Comparison of ENCODE assay signal across 8 mouse cellular contexts in the genomic region with DNA sequence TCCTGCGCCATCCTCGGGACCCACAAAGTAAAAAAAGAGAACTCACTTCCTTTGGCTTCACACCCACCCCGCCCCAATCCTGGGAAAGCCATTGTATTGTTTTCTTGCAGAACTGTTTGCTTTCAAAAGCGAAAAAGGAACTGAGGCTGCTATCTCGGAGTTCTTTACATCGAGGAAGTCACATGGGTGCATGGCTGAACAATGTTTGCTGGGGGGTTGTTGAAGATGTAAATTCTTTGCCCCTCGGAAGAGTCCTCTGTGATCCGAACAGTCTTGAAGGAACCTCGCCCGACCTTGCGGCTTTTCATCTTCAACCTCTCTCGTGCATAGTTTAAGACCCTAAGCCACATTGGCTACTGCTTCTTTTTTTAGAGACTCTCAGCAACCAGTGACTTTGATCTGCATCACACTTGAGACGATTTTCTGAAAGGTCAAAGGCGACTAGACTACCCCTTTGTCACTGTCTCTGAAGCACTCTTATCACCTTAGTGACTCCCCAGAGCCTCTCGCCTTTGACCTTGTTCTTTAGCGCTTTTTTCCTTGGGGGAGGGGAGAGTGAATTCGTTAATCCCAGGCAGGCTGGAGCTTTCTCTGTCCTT.
DNase-seq lines count a peak whose midpoint lies in the region; ATAC-seq and TF ChIP-seq lines count a peak whose summit lies in the region.

No protein-coding gene starts in this region.

- H3K4me3 ChIP-seq in cerebellum, adult 2 months (replicated peaks; ENCODE audit: insufficient read depth, low read depth, low read length) = peak overlapping the region; percentile 41
- peak overlapping the region; percentile 51 for H3K4me3 ChIP-seq in heart, embryonic 10.5 days
- H3K4me3 ChIP-seq in kidney, adult 2 months (ENCODE audit: insufficient read depth, low read depth, low read length) = peak overlapping the region; percentile 17
- H3K4me3 ChIP-seq in lung, embryonic 16.5 days (ENCODE audit: low read length) = peak overlapping the region; percentile 44

- no peak overlapping the region for H3K27ac ChIP-seq in cerebellum, adult 2 months (ENCODE audit: insufficient read depth, low read length)
- H3K27ac ChIP-seq in heart, embryonic 10.5 days = peak overlapping the region; percentile 84
- peak overlapping the region; percentile 69 for H3K27ac ChIP-seq in kidney, adult 2 months (ENCODE audit: insufficient read depth, low read depth, low read length)
- peak overlapping the region; percentile 73 for H3K27ac ChIP-seq in lung, embryonic 16.5 days (ENCODE audit: low read length)

- no peak for TF ChIP-seq POLR2A in cerebellum, adult 2 months (IDR thresholded peaks at IDR 0.05; ENCODE audit: borderline replicate concordance, insufficient read depth, low read length)
- no peak for TF ChIP-seq POLR2A in kidney, adult 2 months (IDR thresholded peaks at IDR 0.05; ENCODE audit: low read depth, low read length)

- 18% methylated on average over 17 of the region's 17 CpGs for WGBS in cerebellum, adult 2 months
- 2% methylated on average over 17 of the region's 17 CpGs for WGBS in heart, embryonic 10.5 days
- 19% methylated on average over 17 of the region's 17 CpGs for whole genome bisulfite sequencing in kidney, adult 2 months
- 3% methylated on average over 17 of the region's 17 CpGs for WGBS in lung, embryonic 16.5 days

- H3K9me3 ChIP-seq in heart, embryonic 10.5 days = no peaks in the 10 kb centered on the region
- no peaks in the 10 kb centered on the region for H3K9me3 ChIP-seq in lung, embryonic 16.5 days (ENCODE audit: control insufficient read depth, low read length)

- H3K36me3 ChIP-seq in heart, embryonic 10.5 days = no peaks in the 10 kb centered on the region
- H3K36me3 ChIP-seq in kidney, adult 2 months (ENCODE audit: control insufficient read depth, insufficient read depth, low read length) = no peaks in the 10 kb centered on the region
- H3K36me3 ChIP-seq in lung, embryonic 16.5 days (ENCODE audit: control insufficient read depth, insufficient read depth, low read length) = no peaks in the 10 kb centered on the region

- DNase-seq in cerebellum, adult 2 months = peak in 1 of 2 experiments; percentile 10
- no peak for DNase-seq in cerebellum, adult 9-10 months
- DNase-seq in embryo, embryonic 11 days = peak; percentile 87
- DNase-seq in heart, embryonic 10.5 days (ENCODE audit: low spot score) = peak; percentile 78
- peak; percentile 68 for DNase-seq in kidney, adult 2 months
- no peak for DNase-seq in cerebellum, adult 11-12 months

- peak; percentile 58 for ATAC-seq in lung, embryonic 16.5 days (ENCODE audit: low read depth)
- ATAC-seq in neutrophil, adult 5-6 weeks (ENCODE audit: extremely low read depth, insufficient number of reproducible peaks, low FRiP score, poor library complexity, severe bottlenecking) = peak; percentile 14; the same call in 1 of the 2 replicates

- peak overlapping the region; percentile 29 for H3K9ac ChIP-seq in lung, embryonic 16.5 days (ENCODE audit: low read length)

- H3K4me2 ChIP-seq in lung, embryonic 16.5 days (ENCODE audit: low read depth, low read length) = peak overlapping the region; percentile 70

- H3K4me1 ChIP-seq in cerebellum, adult 2 months (ENCODE audit: control insufficient read depth, insufficient read depth, low read length) = no peaks in the 10 kb centered on the region
- H3K4me1 ChIP-seq in heart, embryonic 10.5 days = peaks cover 33% of the 10 kb centered on the region
- H3K4me1 ChIP-seq in kidney, adult 2 months (ENCODE audit: control insufficient read depth, insufficient read depth, low read length) = peaks cover 5% of the 10 kb centered on the region; the same call in 1 of the 2 replicates
- H3K4me1 ChIP-seq in lung, embryonic 16.5 days (replicated peaks; ENCODE audit: control insufficient read depth, insufficient read depth, low read length) = peaks cover 9% of the 10 kb centered on the region

- H3K27me3 ChIP-seq in cerebellum, adult 2 months (ENCODE audit: control insufficient read depth, insufficient read depth, low read length) = no peaks in the 10 kb centered on the region
- no peaks in the 10 kb centered on the region for H3K27me3 ChIP-seq in heart, embryonic 10.5 days (ENCODE audit: insufficient read depth, poor library complexity, severe bottlenecking)
- no peaks in the 10 kb centered on the region for H3K27me3 ChIP-seq in kidney, adult 2 months (replicated peaks; ENCODE audit: control insufficient read depth, insufficient read depth, low read length)
- H3K27me3 ChIP-seq in lung, embryonic 16.5 days (ENCODE audit: control insufficient read depth, insufficient read depth, low read depth, low read length) = no peaks in the 10 kb centered on the region

- no peak for TF ChIP-seq CTCF in cerebellum, adult 2 months (IDR thresholded peaks at IDR 0.05; ENCODE audit: borderline replicate concordance, insufficient read depth, low read depth, low read length)
- no peak for TF ChIP-seq CTCF in kidney, adult 2 months (conservative IDR thresholded peaks at IDR 0.05; ENCODE audit: insufficient read depth, insufficient read length, low read depth, low read length)

Comparison
In these comparisons a context has a peak if more than half of its experiments do, and no peak if none do; other contexts are left out.
1. DNase-seq: peak in embryo, embryonic 11 days (single experiment), heart, embryonic 10.5 days (single experiment) and kidney, adult 2 months (single experiment); none in cerebellum, adult 9-10 months (single experiment) and cerebellum, adult 11-12 months (single experiment).
2. Peak in every context shown above with its lines, with median percentiles within 50 percentile points of each other: H3K4me3 ChIP-seq.